Mouse (Mus musculus) thymus, adult 2 months (tissue): ENCODE measurements around the gene Ggt6.

ENCODE experiments used
- CTCF ChIP-seq: fragments of 200-500 bp; IDR thresholded peaks from 2 replicates; pipeline ENCODE4 v1.5.1; 2012; ENCODE audit warnings: mild to moderate bottlenecking, control low read depth, low read length, moderate library complexity, borderline replicate concordance; ENCODE audit not compliant: control insufficient read depth, poor library complexity, insufficient read depth; ENCODE audit errors: extremely low read depth
- POLR2A ChIP-seq: fragments of 200-500 bp; IDR thresholded peaks from 2 replicates; pipeline ENCODE4 v1.6.1; 2012; ENCODE audit warnings: mild to moderate bottlenecking, low read length, control low read depth, moderate library complexity; ENCODE audit not compliant: control insufficient read depth, poor library complexity, insufficient read depth; ENCODE audit errors: extremely low read depth

DNA sequence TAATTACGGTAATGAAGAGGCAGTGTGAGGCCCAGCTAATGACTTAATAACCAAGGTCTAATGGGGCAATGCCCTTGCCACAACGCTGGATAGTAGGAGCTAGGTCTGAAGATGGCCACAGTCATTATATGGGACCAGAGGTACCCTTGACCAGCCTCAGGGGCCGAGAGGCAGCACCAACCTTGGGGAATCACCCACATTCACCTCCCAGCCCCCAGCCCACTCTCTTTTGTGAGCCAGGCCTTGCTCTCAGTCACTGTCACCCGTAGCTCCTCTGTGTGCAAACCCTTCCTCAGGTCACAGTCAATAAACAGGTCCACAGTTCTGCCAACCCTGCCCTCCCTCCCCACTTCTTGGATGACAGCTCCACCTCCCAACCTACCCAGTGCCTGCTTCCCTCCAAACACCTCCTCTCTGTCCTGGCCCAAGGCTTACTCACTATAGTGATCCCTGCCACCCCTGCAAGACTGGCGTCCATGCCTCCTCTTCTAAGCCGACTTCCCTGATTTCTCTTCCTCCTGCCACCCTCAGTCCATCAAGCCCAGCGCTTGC is 40.8 kb downstream of the Ggt6 start:
- TF ChIP-seq POLR2A (no peak), CTCF (no peak)
